Mouse (Mus musculus) thymus, postnatal 4 days (tissue): ENCODE results near the gene Iscu.
A peak's percentile ranks its signal among the peaks of the same experiment; 100 is the strongest.

Source experiments
- DNase-seq: peaks from one replicate; pipeline ENCODE4 v3.0.0; 2021

The Iscu gene

GRCm38 (mm10) chr5:113772450-113772895 lies at the start of gene Iscu, which contains the start of gene Sart3:
Gene Iscu (plus strand): TSS chr5:113772748.
Gene Sart3 (minus strand): TSS chr5:113772510.
- peak; percentile 98 for DNase-seq

DNA sequence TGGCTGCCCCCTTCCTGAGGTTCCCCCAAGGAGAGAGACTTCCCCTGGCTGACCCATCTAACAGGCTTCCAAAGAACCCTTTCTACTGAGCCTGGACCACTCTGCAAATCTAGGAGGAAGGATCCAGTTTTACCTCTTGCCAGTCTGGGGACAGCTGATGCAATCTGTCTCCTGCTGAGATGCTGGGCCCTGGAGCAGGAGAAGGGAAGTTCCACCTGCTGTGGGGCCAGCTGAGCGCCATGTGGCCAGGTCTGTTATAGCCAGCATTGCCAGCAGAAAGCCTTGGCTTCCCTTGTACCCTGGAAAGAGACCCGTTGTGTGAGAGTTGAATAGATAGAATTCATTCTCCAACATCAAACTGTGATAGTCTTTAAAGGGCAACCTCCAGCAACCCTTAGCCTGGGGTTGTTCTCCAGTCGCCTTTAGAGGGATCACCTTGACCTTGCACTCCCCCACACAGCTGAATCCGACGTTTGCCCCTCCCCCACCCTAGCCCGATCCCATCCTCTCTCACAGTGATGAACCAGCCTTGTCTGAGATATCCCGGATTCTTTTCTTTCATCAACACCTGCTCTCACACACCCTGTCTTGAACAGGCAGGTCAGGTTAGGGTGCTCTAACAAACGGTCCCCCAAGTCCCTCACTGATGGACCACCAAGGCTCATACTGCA lies 48.8 kb upstream of the Iscu start:
- DNase-seq = no peak

GRCm38 (mm10) chr5:113724446-113724845 lies 48.1 kb upstream of the Iscu start, which contains the start of gene 1700069L16Rik:
Gene 1700069L16Rik (minus strand): TSS chr5:113724772.
- DNase-seq = peak; percentile 87

GRCm38 (mm10) chr5:113725417-113725816 lies 47.1 kb upstream of the Iscu start:
- no peak for DNase-seq

- no peak for DNase-seq
Observed at GRCm38 (mm10) chr5:113726618-113727017, 45.9 kb upstream of the Iscu start.

GRCm38 (mm10) chr5:113727238-113727637 lies 45.3 kb upstream of the Iscu start:
- DNase-seq = no peak

DNA sequence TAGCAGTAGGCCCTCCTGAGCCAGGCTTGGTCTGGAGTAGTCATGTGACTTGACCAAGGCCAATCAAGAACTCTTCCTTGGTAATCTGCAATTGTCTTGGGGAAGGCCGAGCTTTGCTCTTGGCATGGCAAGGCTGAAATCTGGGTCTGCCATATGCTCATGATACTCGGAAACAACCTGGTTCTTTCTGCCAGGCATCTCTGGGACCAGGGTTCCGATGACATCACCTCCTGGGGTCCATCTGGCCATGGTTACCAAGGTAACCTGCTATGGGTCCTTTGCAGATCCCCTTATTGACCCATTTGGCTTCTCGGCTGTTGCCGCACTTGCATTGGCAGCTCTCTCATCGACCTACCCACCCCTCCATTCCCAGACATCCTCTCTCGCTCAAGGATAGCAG lies 44.5 kb upstream of the Iscu start:
- no peak for DNase-seq

GRCm38 (mm10) chr5:113728691-113729090 lies 43.9 kb upstream of the Iscu start:
- no peak for DNase-seq

DNA sequence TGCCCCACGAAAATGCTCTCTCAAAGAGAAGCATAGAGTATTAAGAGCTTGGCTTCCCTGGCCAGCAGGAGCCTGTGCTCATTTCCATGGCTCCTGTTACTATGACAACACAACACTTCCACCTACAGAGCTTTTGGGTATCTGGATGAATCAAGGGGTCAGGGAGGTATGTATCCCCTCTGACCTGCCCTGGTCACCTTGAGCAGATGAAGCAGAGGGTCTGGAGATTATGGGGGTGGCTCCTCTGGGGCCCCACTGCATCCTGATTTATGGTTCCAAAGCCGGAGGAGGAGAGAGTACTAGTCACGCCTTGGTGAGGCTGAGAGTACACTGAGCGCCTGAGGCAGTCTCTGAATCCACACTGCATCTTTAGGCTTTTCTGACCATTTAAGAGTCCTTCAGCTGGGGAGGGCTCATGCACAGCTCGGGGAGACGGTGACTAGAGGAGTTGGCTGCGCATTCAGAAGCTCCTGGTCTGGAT lies 41.9 kb upstream of the Iscu start:
- DNase-seq = no peak

DNA sequence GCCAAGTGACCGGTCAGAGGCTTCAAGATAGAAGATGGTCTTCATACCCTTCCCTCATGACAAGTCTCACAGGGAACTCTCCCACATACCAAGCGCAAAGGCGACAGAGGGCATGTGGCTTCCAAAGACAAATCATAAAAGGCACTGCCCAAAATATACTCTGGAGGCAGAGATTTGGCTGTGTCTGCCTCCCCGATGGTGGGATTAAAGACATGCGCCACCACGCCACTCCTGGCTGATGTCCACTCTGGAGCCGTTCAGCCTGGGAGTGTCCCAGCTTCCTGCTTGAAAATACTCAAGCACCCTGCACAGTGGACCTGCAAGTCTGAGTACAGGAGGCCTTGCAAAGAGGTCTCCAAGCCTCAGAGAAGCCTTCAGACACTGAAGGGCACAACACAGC lies 41.4 kb upstream of the Iscu start:
- no peak for DNase-seq

- peak; percentile 84 for DNase-seq
Observed at GRCm38 (mm10) chr5:113732182-113732581, 40.4 kb upstream of the Iscu start.

- peak; percentile 31 for DNase-seq
Observed at GRCm38 (mm10) chr5:113734376-113734775, 38.2 kb upstream of the Iscu start.

- DNase-seq = no peak
Observed at GRCm38 (mm10) chr5:113735023-113735344, 37.6 kb upstream of the Iscu start.

GRCm38 (mm10) chr5:113735345-113736112 lies 37.0 kb upstream of the Iscu start, which contains the start of gene Ficd:
Gene Ficd (plus strand): TSS chr5:113735803.
- DNase-seq = peak; percentile 95

- DNase-seq = no peak
Observed at GRCm38 (mm10) chr5:113736113-113736502, 36.4 kb upstream of the Iscu start.

DNA sequence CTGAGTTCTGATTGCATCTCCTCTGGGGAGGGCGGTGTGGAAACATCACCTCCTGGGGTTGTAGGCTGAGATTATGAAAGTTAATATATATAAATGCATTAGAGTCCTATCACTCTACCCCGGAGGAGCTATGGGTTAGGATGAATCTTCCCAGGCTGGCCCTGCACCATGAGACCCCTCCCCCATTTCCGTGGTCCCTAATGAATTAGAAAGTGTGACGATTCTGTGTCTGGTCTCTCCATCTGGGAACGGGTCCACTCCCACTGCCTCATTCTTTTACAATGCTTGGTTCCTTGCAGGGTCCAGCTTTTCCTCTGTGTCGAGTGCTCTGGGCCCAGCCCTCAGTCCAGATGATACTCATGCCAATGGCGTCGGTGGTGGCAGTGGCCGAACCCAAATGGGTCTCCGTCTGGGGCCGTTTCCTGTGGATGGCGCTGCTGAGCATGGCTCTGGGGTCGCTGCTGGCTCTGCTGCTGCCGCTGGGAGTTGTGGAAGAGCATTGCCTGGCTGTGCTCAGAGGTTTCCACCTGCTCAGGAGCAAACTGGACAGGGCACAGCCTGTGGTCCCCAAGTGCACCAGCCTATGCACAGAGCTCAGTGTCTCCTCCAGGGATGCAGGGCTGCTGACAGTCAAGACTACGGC lies 35.9 kb upstream of the Iscu start:
- DNase-seq = peak; percentile 47

- DNase-seq = no peak
Observed at GRCm38 (mm10) chr5:113737607-113738237, 34.8 kb upstream of the Iscu start.

- DNase-seq = no peak
Observed at GRCm38 (mm10) chr5:113747629-113748028, 24.9 kb upstream of the Iscu start.

DNA sequence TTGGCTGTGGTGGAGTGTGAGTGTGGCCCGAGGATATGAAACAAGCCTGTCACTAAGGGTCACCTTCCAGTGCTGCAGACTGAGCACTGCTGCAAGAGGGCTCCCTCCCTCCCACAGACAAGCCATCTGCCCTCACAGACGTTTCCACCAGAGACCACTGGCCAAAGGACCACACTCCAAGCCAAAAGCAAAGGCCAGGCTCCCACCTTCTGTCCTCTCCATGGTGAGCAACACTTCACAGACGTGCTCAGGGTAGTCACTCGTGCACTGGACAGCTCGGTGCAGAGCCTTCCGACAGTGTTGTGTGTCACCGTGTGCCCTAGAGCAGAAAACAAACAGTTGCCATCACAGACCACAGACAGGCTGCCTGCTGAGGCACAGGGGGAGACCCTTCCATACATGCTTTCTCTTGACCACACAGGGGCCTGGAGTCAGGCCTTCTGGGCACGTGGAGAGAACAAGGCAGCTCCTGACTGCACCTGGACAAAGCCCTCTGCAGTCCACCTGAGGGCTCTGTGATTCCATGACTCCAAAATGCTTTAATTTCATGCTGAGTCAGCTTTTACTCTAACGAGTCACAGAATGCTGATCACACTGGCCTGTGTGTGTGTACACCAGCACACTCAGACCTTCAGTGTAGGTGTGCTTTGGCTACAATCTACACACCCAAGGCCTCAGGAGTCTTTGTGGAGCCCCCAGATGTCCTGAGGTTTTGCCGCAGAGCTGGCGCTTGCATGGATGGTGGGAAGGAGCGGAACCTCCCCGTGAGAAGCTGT lies 23.8 kb upstream of the Iscu start:
- DNase-seq = no peak

GRCm38 (mm10) chr5:113751521-113752157 lies 20.9 kb upstream of the Iscu start:
- no peak for DNase-seq

DNA sequence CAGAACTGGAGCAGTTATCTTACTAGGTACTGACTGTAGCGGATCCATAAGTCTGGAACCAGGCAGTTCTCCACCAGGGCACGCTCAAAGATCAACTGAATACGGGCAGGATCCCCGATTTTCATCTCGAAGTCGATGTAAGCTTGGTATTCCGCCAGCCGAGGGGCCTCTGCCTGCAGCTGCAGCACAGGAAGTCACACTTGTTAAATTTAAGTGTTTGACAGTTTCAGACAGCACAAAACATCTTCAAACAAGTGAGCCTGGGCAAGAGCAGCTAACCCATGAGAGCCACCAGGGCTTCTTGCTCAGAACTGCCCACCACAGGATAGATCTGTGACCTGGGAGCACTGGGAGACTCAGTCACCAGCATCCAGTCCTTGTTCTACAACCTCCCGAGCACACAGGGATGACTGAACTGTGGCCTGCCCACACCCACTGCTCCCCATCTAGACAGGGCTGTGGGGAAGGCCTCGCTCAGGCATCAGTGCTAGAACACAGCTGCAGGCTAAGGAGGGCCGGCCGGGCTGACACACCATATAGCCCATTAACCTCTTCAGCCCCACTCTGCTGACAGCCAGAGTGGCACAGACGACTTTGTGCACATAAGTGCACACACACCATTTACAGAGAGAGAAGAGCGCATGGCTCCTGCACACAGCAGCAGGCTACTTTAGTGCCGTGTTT lies 17.1 kb upstream of the Iscu start:
- no peak for DNase-seq
